In genomic region chr9:37367301-37368080, GRCm38 (mm10) we compare ENCODE assay signal across 10 mouse cellular contexts. TPM values are rescaled to one million over a fixed set of nuclear protein-coding genes. Genes with fewer than 3 reads are reported as not detected.
DNase-seq lines count a peak whose midpoint lies in the region; ATAC-seq and TF ChIP-seq lines count a peak whose summit lies in the region.
"Had no signal": no experiment of that assay in that cellular context is flagged by ENCODE, and none has a peak within 500 bp of the region (broad histone marks: within the 10 kb centered on the region; RNA-seq: fewer than 3 reads in every experiment).

Gene Hepacam, plus strand, starts transcription at chr9:37367351.

- no peak within 1 kb of the TSS for H3K27ac ChIP-seq in forebrain, embryonic 14.5 days (ENCODE audit: low read depth, low read length)
- no peak within 1 kb of the TSS for H3K27ac ChIP-seq in forebrain, embryonic 12.5 days
- peak within 1 kb of the TSS; percentile 76 for H3K27ac ChIP-seq in neural tube, embryonic 13.5 days (replicated peaks)
- H3K27ac ChIP-seq in stomach, postnatal 0 days (replicated peaks) = 0 out of 2 replicates have a peak within 1 kb of the TSS, but pooled peaks have one; percentile 24

- WGBS in forebrain, embryonic 14.5 days = 81% methylated on average over 17 of the region's 17 CpGs
- WGBS in forebrain, embryonic 12.5 days = 84% methylated on average over 17 of the region's 17 CpGs
- 75% methylated on average over 17 of the region's 17 CpGs for WGBS in neural tube, embryonic 13.5 days
- WGBS in stomach, postnatal 0 days = 81% methylated on average over 17 of the region's 17 CpGs

- no peak within 1 kb of the TSS for H3K9ac ChIP-seq in forebrain, embryonic 14.5 days (ENCODE audit: low read length)
- H3K9ac ChIP-seq in forebrain, embryonic 12.5 days = no peak within 1 kb of the TSS
- no peak within 1 kb of the TSS for H3K9ac ChIP-seq in neural tube, embryonic 13.5 days
- no peak within 1 kb of the TSS for H3K9ac ChIP-seq in stomach, postnatal 0 days (ENCODE audit: low read length)
- H3K9ac ChIP-seq: heart, embryonic 15.5 days had no signal

- no peak within 1 kb of the TSS for H3K4me2 ChIP-seq in forebrain, embryonic 14.5 days (ENCODE audit: low read length)
- no peak within 1 kb of the TSS for H3K4me2 ChIP-seq in forebrain, embryonic 12.5 days
- no peak within 1 kb of the TSS for H3K4me2 ChIP-seq in neural tube, embryonic 13.5 days
- no peak within 1 kb of the TSS for H3K4me2 ChIP-seq in stomach, postnatal 0 days (replicated peaks; ENCODE audit: low read depth)
- H3K4me2 ChIP-seq: heart, embryonic 15.5 days had no signal

- no peak for ATAC-seq in forebrain, embryonic 14.5 days
- ATAC-seq in forebrain, embryonic 12.5 days (ENCODE audit: low FRiP score) = no peak
- peak; percentile 53 for ATAC-seq in neural tube, embryonic 13.5 days (ENCODE audit: low read depth)
- no peak for ATAC-seq in stomach, postnatal 0 days (ENCODE audit: low FRiP score, low TSS enrichment)
- ATAC-seq in monocyte, adult 5-6 weeks (replicated peaks; ENCODE audit: insufficient number of reproducible peaks, low FRiP score, low TSS enrichment, poor library complexity, severe bottlenecking) = no peak

- H3K9me3 ChIP-seq in forebrain, embryonic 14.5 days (replicated peaks; ENCODE audit: control insufficient read depth, low read length) = no peaks in the 10 kb centered on the region
- no peaks in the 10 kb centered on the region for H3K9me3 ChIP-seq in forebrain, embryonic 12.5 days
- H3K9me3 ChIP-seq in neural tube, embryonic 13.5 days = no peaks in the 10 kb centered on the region
- H3K9me3 ChIP-seq in stomach, postnatal 0 days (ENCODE audit: control insufficient read depth, low read length) = no peaks in the 10 kb centered on the region
- H3K9me3 ChIP-seq: heart, embryonic 15.5 days had no signal

- TF ChIP-seq EP300 in stomach, postnatal 0 days (optimal IDR thresholded peaks at IDR 0.05) = no peak

- no peak for TF ChIP-seq CTCF in stomach, postnatal 0 days (IDR thresholded peaks at IDR 0.05; ENCODE audit: low read depth)

- H3K4me3 ChIP-seq in forebrain, embryonic 14.5 days (ENCODE audit: low read depth, low read length) = no peak within 1 kb of the TSS
- H3K4me3 ChIP-seq in forebrain, embryonic 12.5 days (replicated peaks) = no peak within 1 kb of the TSS
- peak within 1 kb of the TSS; percentile 13; the same call in 1 of the 2 replicates for H3K4me3 ChIP-seq in neural tube, embryonic 13.5 days
- H3K4me3 ChIP-seq in stomach, postnatal 0 days (ENCODE audit: low read depth, low read length) = no peak within 1 kb of the TSS
- H3K4me3 ChIP-seq: heart, embryonic 15.5 days had no signal

- peak; percentile 31 for DNase-seq in forebrain, embryonic 14.5 days (ENCODE audit: low spot score)
- DNase-seq in neural tube, embryonic 10.5 days (ENCODE audit: extremely low spot score, low spot score) = no peak
- peak; percentile 56 to 70 for DNase-seq in layer of hippocampus, postnatal 36 days
- DNase-seq in stomach, postnatal 0 days (ENCODE audit: low spot score) = no peak
- DNase-seq in heart, adult 9 months (ENCODE audit: low spot score in 2 of 2) = no peak
- DNase-seq: B cell, adult 2 months had no signal

- H3K4me1 ChIP-seq in forebrain, embryonic 14.5 days (ENCODE audit: control insufficient read depth, insufficient read depth, low read length) = no peaks in the 10 kb centered on the region
- H3K4me1 ChIP-seq in forebrain, embryonic 12.5 days = no peaks in the 10 kb centered on the region
- H3K4me1 ChIP-seq in neural tube, embryonic 13.5 days (replicated peaks) = no peaks in the 10 kb centered on the region
- H3K4me1 ChIP-seq in stomach, postnatal 0 days (replicated peaks; ENCODE audit: control insufficient read depth, insufficient read depth) = no peaks in the 10 kb centered on the region
- H3K4me1 ChIP-seq: heart, embryonic 15.5 days had no signal

- H3K36me3 ChIP-seq in forebrain, embryonic 14.5 days (ENCODE audit: control insufficient read depth, insufficient read depth, low read length) = no peaks in the 10 kb centered on the region
- no peaks in the 10 kb centered on the region for H3K36me3 ChIP-seq in forebrain, embryonic 12.5 days (replicated peaks)
- H3K36me3 ChIP-seq in neural tube, embryonic 13.5 days = no peaks in the 10 kb centered on the region
- H3K36me3 ChIP-seq in stomach, postnatal 0 days (ENCODE audit: control insufficient read depth, insufficient read depth, low read length) = no peaks in the 10 kb centered on the region
- H3K36me3 ChIP-seq: heart, embryonic 15.5 days had no signal

- H3K27me3 ChIP-seq in forebrain, embryonic 14.5 days (replicated peaks; ENCODE audit: control insufficient read depth, insufficient read depth, low read length) = no peaks in the 10 kb centered on the region
- H3K27me3 ChIP-seq in forebrain, embryonic 12.5 days = no peaks in the 10 kb centered on the region
- no peaks in the 10 kb centered on the region for H3K27me3 ChIP-seq in neural tube, embryonic 13.5 days
- H3K27me3 ChIP-seq in stomach, postnatal 0 days (ENCODE audit: control insufficient read depth, insufficient read depth, low read length) = no peaks in the 10 kb centered on the region
- H3K27me3 ChIP-seq: heart, embryonic 15.5 days had no signal

RNA-seq across cellular contexts. Expression of gene Hepacam, which starts in this region (rescaled TPM):
- 1.9 and 4.5 TPM in 2 replicates for polyA plus RNA-seq in forebrain, embryonic 14.5 days (2014; fragmentation: Nextera tagmentation; extraction: Ambion mirVana)
- 0.08 and 0.18 TPM in 2 replicates for polyA plus RNA-seq in forebrain, embryonic 12.5 days (2016; fragmentation: Nextera tagmentation; extraction: Ambion mirVana)
- polyA plus RNA-seq in neural tube, embryonic 13.5 days (2015; fragmentation: Nextera tagmentation; extraction: Ambion mirVana) = 6.7 and 6.9 TPM in 2 replicates
- total RNA-seq in layer of hippocampus, postnatal 36 days (2021) = 10 to 100 TPM; 66.3 to 66.9 TPM
- polyA plus RNA-seq in stomach, postnatal 0 days (2015; fragmentation: Nextera tagmentation; extraction: Ambion mirVana) = 0.08 and 0.10 TPM in 2 replicates
- total RNA-seq in monocyte, adult 5-6 weeks (2017) = not detected in 3 replicates

Comparison
In these comparisons a context has a peak if more than half of its experiments do, and no peak if none do; other contexts are left out.
1. RNA of gene Hepacam (total RNA-seq): 66.3 to 66.9 TPM in layer of hippocampus, postnatal 36 days; not detected in monocyte, adult 5-6 weeks; every median in the first group is over 10 times any median in the second.
2. DNase-seq: peak in forebrain, embryonic 14.5 days (single experiment) and layer of hippocampus, postnatal 36 days (2 of 2); none in neural tube, embryonic 10.5 days (single experiment), stomach, postnatal 0 days (single experiment) and heart, adult 9 months (0 of 2).
3. H3K27ac ChIP-seq: peak in neural tube, embryonic 13.5 days (single experiment) and stomach, postnatal 0 days (single experiment); none in forebrain, embryonic 14.5 days (single experiment) and forebrain, embryonic 12.5 days (single experiment).